Mouse (Mus musculus): ENCODE measurements around the gene Cdc40.

DNA sequence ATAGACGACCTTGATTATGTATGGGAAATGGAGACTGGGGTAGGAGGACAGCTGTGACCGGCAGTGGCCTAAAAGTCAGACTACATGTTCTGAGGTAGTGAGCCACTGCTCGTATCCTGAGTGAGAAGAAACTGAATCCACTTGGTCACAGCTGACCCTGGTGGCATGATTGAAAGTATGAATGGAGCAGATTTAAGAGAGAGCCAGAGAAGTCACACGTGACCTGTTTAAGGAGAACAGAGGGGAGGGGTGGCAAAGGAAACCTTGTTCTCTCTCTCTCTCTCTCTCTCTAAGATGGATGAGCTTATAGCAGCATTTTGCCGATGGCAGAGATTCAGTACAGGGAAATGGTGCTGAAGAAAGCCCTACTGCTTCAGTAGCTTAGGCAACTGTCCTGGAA, 13.5 kb upstream of the Cdc40 start:
- TF ChIP-seq CTCF (IDR thresholded peaks at IDR 0.05; ENCODE audit: extremely low read depth, insufficient read length, insufficient replicate concordance, low read depth, low read length): no peak
- no peak for TF ChIP-seq POLR2A (IDR thresholded peaks at IDR 0.05; ENCODE audit: low read depth, low read length)
